Mouse (Mus musculus) embryonic facial prominence, embryonic 10.5 days (tissue): Measurements from ENCODE around the gene Akt1s1. TPM values are rescaled to one million over a fixed set of nuclear protein-coding genes. Genes with fewer than 3 reads are reported as not detected.
"Not testable (repeated sequence)": the region's sequence is repeated elsewhere in the genome, so short reads cannot be mapped to it uniquely, and the experiment has no call there.

Experiments used
- DNase-seq: peaks from one replicate; pipeline ENCODE4 v3.0.0-alpha.2; 2017; ENCODE audit warnings: low spot score
- H3K27ac ChIP-seq: fragments of 300-500 bp; sonication (generic); replicated peaks from 2 replicates; pipeline ENCODE4 v1.5.1; 2016; ENCODE audit warnings: mild to moderate bottlenecking
- H3K27me3 ChIP-seq: fragments of 300-500 bp; sonication (generic); replicated peaks from 2 replicates; pipeline ENCODE4 v1.6.1; 2016; ENCODE audit warnings: low read depth, mild to moderate bottlenecking; ENCODE audit not compliant: poor library complexity, severe bottlenecking
- H3K36me3 ChIP-seq: fragments of 300-500 bp; sonication (generic); replicated peaks from 2 replicates; pipeline ENCODE4 v1.6.1; 2016; ENCODE audit warnings: mild to moderate bottlenecking, moderate library complexity
- H3K4me1 ChIP-seq: fragments of 300-500 bp; sonication (generic); 2 replicates; pipeline ENCODE4 v1.6.1; 2016
- H3K4me3 ChIP-seq: fragments of 300-500 bp; sonication (generic); 2 replicates; pipeline ENCODE4 v1.5.1; 2016; ENCODE audit warnings: mild to moderate bottlenecking, moderate library complexity
- H3K9me3 ChIP-seq: fragments of 300-500 bp; sonication (generic); 2 replicates; pipeline ENCODE4 v1.6.1; 2016; ENCODE audit warnings: mild to moderate bottlenecking
- WGBS: fragments of 180-500 bp; shearing (Covaris S2); methylation state at CpG from one replicate; pipeline ENCODE4 v1.1.7; 2016; 5-methylcytosine and 5-hydroxymethylcytosine counted together
- polyA plus RNA-seq: library from polyadenylated mRNA; unstranded; fragments of >200 nt; fragmentation: Nextera tagmentation; extraction: Ambion mirVana; gene quantifications from 2 replicates; pipeline ENCODE4 v1.2.1, GENCODE M21; 2016

Gene Akt1s1
- polyA plus RNA-seq, 1 experiment from 2014 or later = 95.4 TPM

GRCm38 (mm10) chr7:44869697-44870528, 21.1 kb downstream of the Akt1s1 start, which contains the start of gene Ptov1:
Ptov1 (minus strand) TSS chr7:44869788.
- Histone ChIP-seq H3K4me1 (peaks cover 54% of the 10 kb centered on the region), H3K27me3 (no peaks in the 10 kb centered on the region), H3K4me3 (peak within 1 kb of the TSS; percentile 98), H3K9me3 (no peaks in the 10 kb centered on the region), H3K36me3 (peaks cover 36% of the 10 kb centered on the region), H3K27ac (peak within 1 kb of the TSS; percentile 100)
- WGBS = 12% methylated on average over 29 of the region's 29 CpGs
- peak; percentile 96 for DNase-seq

GRCm38 (mm10) chr7:44870614-44871013, 21.8 kb downstream of the Akt1s1 start:
- DNase-seq = no peak
- H3K36me3 ChIP-seq = peaks cover 32% of the 10 kb centered on the region
- H3K4me1 ChIP-seq = peaks cover 50% of the 10 kb centered on the region
- H3K9me3 ChIP-seq = no peaks in the 10 kb centered on the region
- H3K4me3 ChIP-seq = peak overlapping the region; percentile 98
- WGBS = 86% methylated on average over 6 of the region's 6 CpGs
- peak overlapping the region; percentile 100 for H3K27ac ChIP-seq
- no peaks in the 10 kb centered on the region for H3K27me3 ChIP-seq

- 81% methylated on average over 1 of the region's 1 CpGs for WGBS
- H3K27ac ChIP-seq = no peak overlapping the region
- no peak overlapping the region for H3K4me3 ChIP-seq
- H3K4me1 ChIP-seq = peaks cover 44% of the 10 kb centered on the region
- DNase-seq = no peak
- no peaks in the 10 kb centered on the region for H3K27me3 ChIP-seq
- peaks cover 32% of the 10 kb centered on the region for H3K36me3 ChIP-seq
- H3K9me3 ChIP-seq = no peaks in the 10 kb centered on the region
These were observed 22.4 kb downstream of the Akt1s1 start for GRCm38 (mm10) chr7:44871181-44871580.

GRCm38 (mm10) chr7:44871774-44872173, 23.0 kb downstream of the Akt1s1 start:
- 88% methylated on average over 2 of the region's 2 CpGs for WGBS
- not testable (repeated sequence) for H3K9me3 ChIP-seq, H3K4me3 ChIP-seq, DNase-seq, H3K27me3 ChIP-seq, H3K27ac ChIP-seq
- peaks cover 38% of the 10 kb centered on the region for H3K4me1 ChIP-seq
- peaks cover 32% of the 10 kb centered on the region for H3K36me3 ChIP-seq

- WGBS = 89% methylated on average over 14 of the region's 14 CpGs
- Histone ChIP-seq H3K9me3 (no peaks in the 10 kb centered on the region), H3K4me3 (no peak overlapping the region), H3K27ac (no peak overlapping the region), H3K36me3 (peaks cover 74% of the 10 kb centered on the region), H3K4me1 (peaks cover 7% of the 10 kb centered on the region; the same call in 1 of the 2 replicates), H3K27me3 (no peaks in the 10 kb centered on the region)
- DNase-seq = no peak
These were observed 29.0 kb downstream of the Akt1s1 start for GRCm38 (mm10) chr7:44877833-44878232.

- WGBS = 88% methylated on average over 3 of the region's 3 CpGs
- no peaks in the 10 kb centered on the region for H3K9me3 ChIP-seq
- H3K27me3 ChIP-seq = no peaks in the 10 kb centered on the region
- no peak overlapping the region for H3K27ac ChIP-seq
- no peak for DNase-seq
- H3K36me3 ChIP-seq = peaks cover 99% of the 10 kb centered on the region
- H3K4me1 ChIP-seq = no peaks in the 10 kb centered on the region; the same call in 1 of the 2 replicates
- no peak overlapping the region for H3K4me3 ChIP-seq
These were observed 34.2 kb downstream of the Akt1s1 start for GRCm38 (mm10) chr7:44883036-44883435.

GRCm38 (mm10) chr7:44884637-44885036, 35.8 kb downstream of the Akt1s1 start:
- Histone ChIP-seq H3K27me3 (no peaks in the 10 kb centered on the region), H3K4me1 (no peaks in the 10 kb centered on the region; the same call in 1 of the 2 replicates), H3K9me3 (no peaks in the 10 kb centered on the region), H3K4me3 (no peak overlapping the region), H3K27ac (no peak overlapping the region), H3K36me3 (peaks cover 99% of the 10 kb centered on the region)
- DNase-seq = no peak
- WGBS = 96% methylated on average over 5 of the region's 5 CpGs

GRCm38 (mm10) chr7:44886964-44887363, 38.2 kb downstream of the Akt1s1 start:
- Histone ChIP-seq H3K4me1 (peaks cover 15% of the 10 kb centered on the region), H3K9me3 (no peaks in the 10 kb centered on the region), H3K4me3 (no peak overlapping the region), H3K36me3 (peaks cover 88% of the 10 kb centered on the region), H3K27ac (no peak overlapping the region), H3K27me3 (no peaks in the 10 kb centered on the region)
- WGBS = 91% methylated on average over 7 of the region's 7 CpGs
- no peak for DNase-seq

- 93% methylated on average over 13 of the region's 13 CpGs for WGBS
- H3K4me3 ChIP-seq = 0 out of 2 replicates have a peak overlapping the region, but pooled peaks have one; percentile 8
- no peaks in the 10 kb centered on the region for H3K27me3 ChIP-seq
- DNase-seq = no peak
- peaks cover 73% of the 10 kb centered on the region for H3K36me3 ChIP-seq
- H3K4me1 ChIP-seq = peaks cover 21% of the 10 kb centered on the region
- H3K9me3 ChIP-seq = no peaks in the 10 kb centered on the region
- H3K27ac ChIP-seq = no peak overlapping the region
These were observed 39.7 kb downstream of the Akt1s1 start for GRCm38 (mm10) chr7:44888256-44889105.

- no peaks in the 10 kb centered on the region for H3K9me3 ChIP-seq
- DNase-seq = no peak
- no peak overlapping the region for H3K27ac ChIP-seq
- peaks cover 27% of the 10 kb centered on the region for H3K4me1 ChIP-seq
- H3K4me3 ChIP-seq = peak overlapping the region; percentile 84
- H3K36me3 ChIP-seq = peaks cover 57% of the 10 kb centered on the region
- no peaks in the 10 kb centered on the region for H3K27me3 ChIP-seq
- 90% methylated on average over 7 of the region's 7 CpGs for WGBS
These were observed 41.4 kb downstream of the Akt1s1 start for GRCm38 (mm10) chr7:44890180-44890579.

GRCm38 (mm10) chr7:44890737-44891136, 41.9 kb downstream of the Akt1s1 start:
- H3K9me3 ChIP-seq = no peaks in the 10 kb centered on the region
- peaks cover 51% of the 10 kb centered on the region for H3K36me3 ChIP-seq
- no peak overlapping the region; the same call in 1 of the 2 replicates for H3K27ac ChIP-seq
- WGBS = 88% methylated on average over 4 of the region's 4 CpGs
- peak overlapping the region; percentile 84 for H3K4me3 ChIP-seq
- H3K27me3 ChIP-seq = no peaks in the 10 kb centered on the region
- no peak for DNase-seq
- H3K4me1 ChIP-seq = peaks cover 30% of the 10 kb centered on the region

- H3K36me3 ChIP-seq = peaks cover 42% of the 10 kb centered on the region
- no peaks in the 10 kb centered on the region for H3K27me3 ChIP-seq
- 23% methylated on average over 6 of the region's 6 CpGs for WGBS
- peak overlapping the region; percentile 84 for H3K4me3 ChIP-seq
- H3K4me1 ChIP-seq = peaks cover 35% of the 10 kb centered on the region
- no peak for DNase-seq
- no peaks in the 10 kb centered on the region for H3K9me3 ChIP-seq
- H3K27ac ChIP-seq = peak overlapping the region; percentile 97
These were observed 42.8 kb downstream of the Akt1s1 start for GRCm38 (mm10) chr7:44891611-44892010.
